Mouse (Mus musculus): ENCODE measurements at regions not wholly inside any gene's neighbourhood (a gene's known extent, or its start where the extent isn't known, plus 50 kb on each side); places are given as distances from the start of the nearest gene placed in this dataset.

GRCm38 (mm10) chr4:142798834-142799233 lies 414.0 kb downstream of the Prdm2 start:
- no peak for TF ChIP-seq CTCF (IDR thresholded peaks at IDR 0.05; ENCODE audit: extremely low read depth, insufficient read depth, insufficient read length, insufficient replicate concordance)
- no peak for TF ChIP-seq POLR2A (IDR thresholded peaks at IDR 0.05; ENCODE audit: low read depth, low read length)
